Mouse (Mus musculus) hindbrain, postnatal 0 days (tissue): ENCODE measurements at regions not wholly inside any gene's neighbourhood (a gene's known extent, or its start where the extent isn't known, plus 50 kb on each side); places are given as distances from the start of the nearest gene placed in this dataset.

ENCODE experiments used
- ATAC-seq: fragments of 200-750 bp; cut with Nextera tagmentation; 2 replicates; pipeline ENCODE4 v1.8.0; 2017; ENCODE audit warnings: mild to moderate bottlenecking, moderate TSS enrichment, moderate library complexity
- DNase-seq: peaks from one replicate; pipeline ENCODE4 v3.0.0-alpha.2; 2015; ENCODE audit warnings: low spot score
- H3K27ac ChIP-seq: fragments of 300-500 bp; sonication (generic); 2 replicates; pipeline ENCODE4 v1.5.1; 2014; ENCODE audit warnings: mild to moderate bottlenecking
- H3K27me3 ChIP-seq: fragments of 300-500 bp; sonication (generic); 2 replicates; pipeline ENCODE4 v1.6.1; 2014; ENCODE audit warnings: low read length, mixed read lengths; ENCODE audit not compliant: insufficient read depth
- H3K36me3 ChIP-seq: fragments of 300-500 bp; sonication (generic); 2 replicates; pipeline ENCODE4 v1.6.1; 2014; ENCODE audit warnings: low read length, mixed read lengths; ENCODE audit not compliant: insufficient read depth
- H3K4me1 ChIP-seq: fragments of 300-500 bp; sonication (generic); 2 replicates; pipeline ENCODE4 v1.6.1; 2014; ENCODE audit warnings: antibody characterized with exemption, low read length, mixed read lengths; ENCODE audit not compliant: insufficient read depth
- H3K4me2 ChIP-seq: fragments of 300-500 bp; sonication (generic); 2 replicates; pipeline ENCODE4 v1.6.1; 2014; ENCODE audit warnings: low read depth, mild to moderate bottlenecking, low read length, moderate library complexity, mixed read lengths
- H3K4me3 ChIP-seq: fragments of 300-500 bp; sonication (generic); 2 replicates; pipeline ENCODE4 v1.5.1; 2014; ENCODE audit warnings: low read length
- H3K9ac ChIP-seq: fragments of 300-500 bp; sonication (generic); replicated peaks from 2 replicates; pipeline ENCODE4 v1.6.1; 2014; ENCODE audit warnings: mild to moderate bottlenecking, low read length, moderate library complexity, mixed read lengths
- H3K9me3 ChIP-seq: fragments of 300-500 bp; sonication (generic); 2 replicates; pipeline ENCODE4 v1.6.1; 2016; ENCODE audit warnings: low read length, mixed read lengths
- CTCF ChIP-seq: IDR thresholded peaks from 2 replicates; pipeline ENCODE4 v1.5.1; 2016; ENCODE audit warnings: antibody characterized with exemption, control low read depth, low read depth
- WGBS: fragments of 180-500 bp; shearing (Covaris S2); extraction: QIAGEN DNeasy Blood & Tissue Kit; methylation state at CpG from one replicate; pipeline ENCODE4 v1.1.7; 2014; 5-methylcytosine and 5-hydroxymethylcytosine counted together

GRCm38 (mm10) chr15:96135250-96135731 is 152.0 kb upstream of the Arid2 start:
- peak; percentile 53; the same call in 1 of the 2 replicates for ATAC-seq
- no peaks in the 10 kb centered on the region for H3K27me3 ChIP-seq
- H3K4me2 ChIP-seq, result peak overlapping the region; percentile 18; the same call in 1 of the 2 replicates
- H3K9me3 ChIP-seq, result no peaks in the 10 kb centered on the region
- H3K27ac ChIP-seq, result no peak overlapping the region
- no peak overlapping the region for H3K9ac ChIP-seq
- no peaks in the 10 kb centered on the region for H3K36me3 ChIP-seq
- H3K4me1 ChIP-seq, result 0 out of 2 replicates have a peak, but pooled peaks cover 3% of the 10 kb centered on the region
- 12% methylated on average over 13 of the region's 13 CpGs for WGBS
- peak; percentile 42 for DNase-seq
- no peak overlapping the region for H3K4me3 ChIP-seq
- no peak for TF ChIP-seq CTCF

DNA sequence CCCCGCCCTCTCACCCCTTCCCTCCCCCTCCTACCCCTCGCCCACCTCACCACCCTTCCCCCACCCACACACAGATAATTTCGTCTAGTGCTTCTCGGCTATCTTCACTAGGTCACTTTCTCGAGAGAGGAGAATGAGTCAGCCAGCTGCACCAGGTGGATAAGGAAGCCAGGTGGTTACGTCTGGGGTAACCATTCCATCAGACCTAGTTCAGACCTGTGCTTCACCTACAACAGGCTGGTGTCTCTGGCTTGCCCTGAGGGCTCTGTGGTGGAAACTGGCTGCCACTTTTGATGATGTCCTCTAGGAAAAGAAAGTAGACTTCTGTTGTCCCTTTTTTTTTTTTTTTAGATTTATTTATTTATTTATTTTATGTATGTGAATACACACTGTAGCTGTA is 151.5 kb upstream of the Arid2 start:
- no peak overlapping the region for H3K4me2 ChIP-seq
- H3K27me3 ChIP-seq, result no peaks in the 10 kb centered on the region
- no peak overlapping the region for H3K27ac ChIP-seq
- TF ChIP-seq CTCF, result no peak
- no peaks in the 10 kb centered on the region for H3K9me3 ChIP-seq
- no peak overlapping the region for H3K4me3 ChIP-seq
- H3K9ac ChIP-seq, result no peak overlapping the region
- ATAC-seq (no peak), DNase-seq (no peak)
- 0 out of 2 replicates have a peak, but pooled peaks cover 3% of the 10 kb centered on the region for H3K4me1 ChIP-seq
- no peaks in the 10 kb centered on the region for H3K36me3 ChIP-seq
- WGBS, result 43% methylated on average over 6 of the region's 6 CpGs

DNA sequence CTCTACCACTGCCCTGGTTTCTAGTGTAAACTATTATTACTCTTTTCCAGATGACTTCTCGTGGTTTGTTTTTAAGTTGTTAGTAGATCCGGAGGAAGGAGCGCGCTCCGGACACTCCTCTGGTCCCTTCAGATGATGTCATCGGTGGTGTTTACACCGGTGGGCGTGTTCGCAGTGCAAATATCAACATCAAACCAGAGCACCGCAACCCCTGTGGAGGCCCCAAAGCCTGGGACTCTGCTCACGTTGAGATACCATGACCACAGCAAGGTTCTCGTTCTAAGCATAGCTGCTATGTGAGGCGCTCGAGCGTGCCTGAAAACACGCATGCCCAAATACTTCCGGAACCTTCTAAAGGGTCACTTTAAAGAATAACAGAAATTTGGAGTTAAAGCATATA is 149.8 kb upstream of the Arid2 start:
- no peak for DNase-seq
- 93% methylated on average over 17 of the region's 17 CpGs for WGBS
- H3K4me2 ChIP-seq, result no peak overlapping the region
- H3K4me3 ChIP-seq, result no peak overlapping the region
- TF ChIP-seq CTCF, result no peak
- no peaks in the 10 kb centered on the region for H3K9me3 ChIP-seq
- H3K27ac ChIP-seq, result no peak overlapping the region
- ATAC-seq, result no peak
- H3K9ac ChIP-seq, result no peak overlapping the region
- H3K27me3 ChIP-seq, result no peaks in the 10 kb centered on the region
- no peaks in the 10 kb centered on the region for H3K36me3 ChIP-seq
- no peaks in the 10 kb centered on the region for H3K4me1 ChIP-seq

- H3K9me3 ChIP-seq, result no peaks in the 10 kb centered on the region
- DNase-seq (no peak), ATAC-seq (no peak)
- H3K36me3 ChIP-seq, result no peaks in the 10 kb centered on the region
- H3K9ac ChIP-seq, result no peak overlapping the region
- no peak for TF ChIP-seq CTCF
- H3K27ac ChIP-seq, result no peak overlapping the region
- H3K4me1 ChIP-seq, result no peaks in the 10 kb centered on the region
- no peak overlapping the region for H3K4me2 ChIP-seq
- WGBS, result 91% methylated on average over 3 of the region's 3 CpGs
- no peak overlapping the region for H3K4me3 ChIP-seq
- no peaks in the 10 kb centered on the region for H3K27me3 ChIP-seq
These were observed 149.4 kb upstream of the Arid2 start for GRCm38 (mm10) chr15:96137945-96138344.

DNA sequence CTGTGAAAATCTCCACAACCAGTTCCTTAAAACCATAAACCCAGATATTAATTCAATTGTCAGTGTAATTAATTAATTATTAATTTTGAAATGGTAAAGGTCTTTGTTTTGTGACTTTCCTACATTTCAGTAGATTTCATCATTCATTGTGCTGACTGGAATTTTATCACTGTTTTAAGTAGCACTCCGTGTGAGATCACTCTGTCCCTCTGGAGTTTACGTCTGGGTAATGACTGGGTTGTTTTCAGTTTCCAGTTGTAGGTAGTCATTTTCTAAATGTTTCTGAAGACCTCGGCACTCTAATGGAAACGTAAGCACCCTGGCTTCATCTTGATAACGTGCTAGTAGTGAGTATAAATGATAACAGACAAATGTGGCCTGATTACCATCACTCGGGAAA is 133.8 kb upstream of the Arid2 start:
- Histone ChIP-seq H3K4me1 (no peaks in the 10 kb centered on the region), H3K4me3 (no peak overlapping the region), H3K36me3 (no peaks in the 10 kb centered on the region), H3K9ac (no peak overlapping the region), H3K4me2 (no peak overlapping the region), H3K27me3 (no peaks in the 10 kb centered on the region), H3K9me3 (no peaks in the 10 kb centered on the region), H3K27ac (no peak overlapping the region)
- WGBS, result 69% methylated on average over 6 of the region's 6 CpGs
- ATAC-seq, result no peak
- DNase-seq, result no peak
- no peak for TF ChIP-seq CTCF

DNA sequence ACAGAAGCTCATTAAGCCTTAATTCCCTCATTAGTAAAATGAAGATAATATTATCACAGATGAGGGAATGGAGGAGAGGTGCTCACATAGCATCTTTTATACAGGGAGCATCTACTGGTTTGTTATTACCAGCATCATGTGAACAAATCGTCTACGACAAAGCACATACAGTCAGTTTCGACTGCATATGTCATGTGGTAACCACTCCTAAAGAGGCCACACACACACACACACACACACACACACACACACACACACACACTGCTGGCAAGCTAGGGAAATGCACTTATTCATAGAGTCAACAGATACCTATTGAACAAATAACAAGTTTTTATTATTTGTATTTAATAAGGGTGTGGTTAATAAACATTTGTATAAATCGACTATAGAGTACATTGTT is 129.0 kb upstream of the Arid2 start:
- H3K4me1 ChIP-seq, result no peaks in the 10 kb centered on the region
- no peak overlapping the region for H3K27ac ChIP-seq
- no peaks in the 10 kb centered on the region for H3K27me3 ChIP-seq
- no peak for DNase-seq
- no peak overlapping the region for H3K4me2 ChIP-seq
- H3K36me3 ChIP-seq, result no peaks in the 10 kb centered on the region
- ATAC-seq, result no peak
- H3K9ac ChIP-seq, result no peak overlapping the region
- WGBS, result 80% methylated on average over 4 of the region's 4 CpGs
- H3K9me3 ChIP-seq, result no peaks in the 10 kb centered on the region
- H3K4me3 ChIP-seq, result no peak overlapping the region
- TF ChIP-seq CTCF, result no peak

- TF ChIP-seq CTCF, result no peak
- no peaks in the 10 kb centered on the region for H3K27me3 ChIP-seq
- WGBS, result 29% methylated on average over 13 of the region's 13 CpGs
- H3K9ac ChIP-seq, result 0 out of 2 replicates have a peak overlapping the region, but pooled peaks have one; percentile 28
- H3K27ac ChIP-seq, result peak overlapping the region; percentile 78
- H3K9me3 ChIP-seq, result no peaks in the 10 kb centered on the region
- DNase-seq (peak; percentile 79), ATAC-seq (peak; percentile 92)
- no peak overlapping the region for H3K4me3 ChIP-seq
- H3K4me1 ChIP-seq, result no peaks in the 10 kb centered on the region; the same call in 1 of the 2 replicates
- peak overlapping the region; percentile 32 for H3K4me2 ChIP-seq
- no peaks in the 10 kb centered on the region for H3K36me3 ChIP-seq
These were observed 122.4 kb upstream of the Arid2 start for GRCm38 (mm10) chr15:96164771-96165431.
